Mouse (Mus musculus): ENCODE measurements around the gene Crlf3.

Gene Crlf3

DNA sequence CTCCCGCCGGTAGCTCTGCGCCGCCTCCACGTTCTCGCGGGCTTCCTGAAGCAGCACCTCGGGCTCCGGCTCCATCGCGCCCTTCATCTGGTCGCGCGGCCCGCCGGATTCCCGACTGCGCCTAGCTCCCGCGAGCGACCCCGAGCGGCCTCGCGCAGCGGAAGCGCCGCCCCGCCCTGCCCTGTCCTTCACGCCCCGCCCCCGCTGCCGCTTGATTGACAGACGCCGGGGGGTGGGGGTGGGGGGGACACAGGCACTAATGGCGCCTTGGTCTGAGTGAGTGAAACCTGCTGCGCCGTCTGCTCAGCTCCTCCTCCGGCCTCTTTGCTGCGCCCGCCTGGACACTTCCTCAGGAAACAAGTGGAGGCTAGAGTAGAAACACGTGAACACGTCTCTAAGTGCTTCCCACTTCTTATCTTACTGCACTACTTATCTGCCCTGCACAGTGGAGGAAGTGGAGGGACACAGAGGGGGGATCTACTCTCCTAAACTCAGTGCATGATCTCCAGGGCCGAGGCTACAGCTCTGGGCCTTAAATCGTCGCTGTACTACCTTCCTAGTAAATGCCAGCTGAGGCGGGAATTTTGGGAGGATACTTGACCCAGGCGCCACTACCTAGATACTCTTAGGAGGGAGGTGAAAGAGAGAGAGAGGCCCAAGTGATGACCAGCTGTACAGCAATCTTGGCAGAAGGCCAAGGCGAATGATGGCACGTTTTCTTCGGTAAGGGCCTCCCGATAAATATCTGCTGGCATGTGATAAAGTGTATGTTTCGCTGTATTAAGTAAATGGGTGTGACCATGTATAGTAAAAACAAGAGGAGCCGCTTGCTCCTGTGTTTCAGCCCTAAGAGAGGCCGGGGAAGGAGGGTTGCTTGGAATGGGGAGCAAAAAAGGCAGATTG lies at the start of gene Crlf3:
TSS of gene Crlf3 (minus strand) at position 166 of the 903 bp plus-strand sequence.
- DNase-seq (ENCODE audit: low read depth, low spot score): peak; percentile 68

- DNase-seq (ENCODE audit: low read depth, low spot score): no peak
Observed at GRCm38 (mm10) chr11:80116411-80116810, 35.6 kb upstream of the Crlf3 start.

- no peak for DNase-seq (ENCODE audit: low read depth, low spot score)
Observed at GRCm38 (mm10) chr11:80104407-80104806, 23.6 kb upstream of the Crlf3 start.

- DNase-seq (ENCODE audit: low read depth, low spot score): no peak
Observed at GRCm38 (mm10) chr11:80101298-80101697, 20.5 kb upstream of the Crlf3 start.

- DNase-seq (ENCODE audit: low read depth, low spot score): no peak
Observed at GRCm38 (mm10) chr11:80098444-80099056, 17.8 kb upstream of the Crlf3 start.

DNA sequence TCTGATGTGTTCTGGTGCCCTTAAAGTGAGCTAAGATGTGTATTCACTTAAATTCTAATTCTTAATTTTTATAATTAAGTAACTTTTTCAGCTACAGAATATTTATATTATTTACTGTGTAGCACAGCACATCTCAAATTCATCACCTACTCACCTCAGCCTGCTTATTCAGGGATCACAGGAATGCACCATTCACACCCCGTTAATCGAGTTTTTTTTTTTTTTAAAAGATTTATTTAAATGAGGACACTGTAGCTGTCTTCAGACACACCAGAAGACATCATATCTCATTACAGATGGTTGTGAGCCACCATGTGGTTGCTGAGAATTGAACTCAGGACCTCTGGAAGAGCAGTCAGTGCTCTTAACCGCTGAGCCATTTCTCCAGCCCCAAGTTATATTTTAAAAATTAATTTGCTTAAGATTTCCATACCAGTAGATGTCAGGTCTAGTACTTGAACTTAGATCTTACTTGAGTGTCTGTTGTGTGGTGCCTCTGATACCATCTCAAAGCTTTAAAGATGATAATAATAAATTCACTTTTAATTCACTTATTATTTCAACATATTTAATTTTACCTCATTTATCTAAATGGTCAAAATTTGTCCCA lies 9.9 kb upstream of the Crlf3 start:
- no peak for DNase-seq (ENCODE audit: low read depth, low spot score)

GRCm38 (mm10) chr11:80089817-80090214 lies 9.0 kb upstream of the Crlf3 start:
- DNase-seq (ENCODE audit: low read depth, low spot score): no peak

GRCm38 (mm10) chr11:80088917-80089816 lies 8.4 kb upstream of the Crlf3 start, which contains the start of gene Atad5:
TSS of gene Atad5 (plus strand) at chr11:80089400.
- DNase-seq (ENCODE audit: low read depth, low spot score): peak; percentile 62

DNA sequence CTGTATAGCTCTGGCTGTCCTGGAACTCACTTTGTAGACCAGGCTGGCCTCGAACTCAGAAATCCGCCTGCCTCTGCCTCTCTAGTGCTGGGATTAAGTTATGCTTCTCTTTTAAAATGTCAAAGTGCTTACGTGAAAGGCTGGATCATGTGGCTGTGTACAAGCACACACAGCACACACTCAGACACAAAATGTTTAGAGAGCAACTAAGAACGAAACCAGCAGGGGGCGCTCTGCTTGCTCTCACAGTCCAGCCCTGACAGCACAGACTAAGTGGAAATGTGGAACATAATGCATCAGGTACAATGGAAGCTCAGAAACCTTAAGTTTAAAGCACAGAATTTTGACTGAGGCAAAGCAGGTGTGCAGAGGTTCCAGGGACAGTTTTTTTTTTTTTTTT lies 6.1 kb upstream of the Crlf3 start:
- peak; percentile 72 for DNase-seq (ENCODE audit: low read depth, low spot score)

GRCm38 (mm10) chr11:80085356-80086055 lies 4.7 kb upstream of the Crlf3 start:
- DNase-seq (ENCODE audit: low read depth, low spot score): no peak

GRCm38 (mm10) chr11:80081786-80082319 lies 1.1 kb upstream of the Crlf3 start:
- no peak for DNase-seq (ENCODE audit: low read depth, low spot score)

GRCm38 (mm10) chr11:80080381-80080825 lies 388 bp downstream of the Crlf3 start:
- no peak for DNase-seq (ENCODE audit: low read depth, low spot score)

GRCm38 (mm10) chr11:80079751-80080150 lies 1.0 kb downstream of the Crlf3 start:
- DNase-seq (ENCODE audit: low read depth, low spot score): no peak

- DNase-seq (ENCODE audit: low read depth, low spot score): no peak
Observed at GRCm38 (mm10) chr11:80078831-80079230, 2.0 kb downstream of the Crlf3 start.

DNA sequence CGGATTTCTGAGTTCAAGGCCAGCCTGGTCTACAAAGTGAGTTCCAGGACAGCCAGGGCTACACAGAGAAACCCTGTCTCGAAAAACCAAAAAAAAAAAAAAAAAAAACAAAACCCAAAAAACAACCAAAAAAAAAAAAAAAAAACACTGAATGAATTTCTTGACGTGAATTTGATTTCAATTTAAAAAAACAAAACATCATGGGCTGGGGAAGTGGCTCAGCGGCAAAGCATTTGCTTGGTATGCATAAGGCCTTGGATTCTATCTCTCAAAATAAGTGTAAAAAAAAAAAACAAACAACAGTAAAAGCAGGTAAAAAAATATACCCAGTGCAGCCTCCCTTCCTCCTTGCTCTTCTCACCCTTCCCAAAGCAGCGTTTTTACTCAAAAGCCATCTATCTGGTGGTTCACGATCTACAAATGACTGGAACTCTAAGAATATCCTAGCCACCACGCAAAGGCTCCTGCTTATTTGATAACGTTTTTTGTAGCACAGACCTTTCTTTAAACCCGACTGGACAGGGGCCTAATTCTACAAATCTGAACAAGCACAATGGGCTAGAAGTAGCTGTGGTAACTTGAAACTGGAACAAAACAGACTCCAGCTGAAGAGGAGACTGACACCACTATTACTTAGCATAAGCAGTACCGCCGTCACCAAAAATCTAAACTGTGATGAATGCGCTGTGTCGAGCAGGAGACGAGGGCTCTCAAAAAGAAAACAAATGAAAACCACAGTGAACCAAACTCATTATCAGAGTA lies 2.8 kb downstream of the Crlf3 start:
- DNase-seq (ENCODE audit: low read depth, low spot score): no peak

- DNase-seq (ENCODE audit: low read depth, low spot score): no peak
Observed at GRCm38 (mm10) chr11:80075608-80076277, 5.0 kb downstream of the Crlf3 start.

GRCm38 (mm10) chr11:80072365-80072764 lies 8.4 kb downstream of the Crlf3 start:
- DNase-seq (ENCODE audit: low read depth, low spot score): no peak

GRCm38 (mm10) chr11:80071039-80071438 lies 9.8 kb downstream of the Crlf3 start:
- DNase-seq (ENCODE audit: low read depth, low spot score): no peak

- no peak for DNase-seq (ENCODE audit: low read depth, low spot score)
Observed at GRCm38 (mm10) chr11:80069815-80070214, 11.0 kb downstream of the Crlf3 start.

Data from telencephalon, adult 2 months (tissue).